Mouse (Mus musculus): ENCODE results near the gene Slc7a5. TPM values are rescaled to one million over a fixed set of nuclear protein-coding genes. Genes with fewer than 3 reads are reported as not detected.

Slc7a5 gene
- polyA plus RNA-seq, 1 experiment: 80.8 TPM

GRCm38 (mm10) chr8:121943716-121944115 lies 36.2 kb upstream of the Slc7a5 start:
- Histone ChIP-seq H3K27ac (ENCODE audit: insufficient read depth, low read length) (no peak overlapping the region), H3K27me3 (ENCODE audit: control insufficient read depth, insufficient read depth, low read length, poor library complexity, severe bottlenecking) (no peaks in the 10 kb centered on the region), H3K9ac (ENCODE audit: low read depth, poor library complexity, severe bottlenecking) (no peak overlapping the region), H3K9me3 (replicated peaks; ENCODE audit: control insufficient read depth, insufficient read depth, low read length, poor library complexity, severe bottlenecking) (no peaks in the 10 kb centered on the region), H3K4me3 (ENCODE audit: low read depth, low read length) (no peak overlapping the region), H3K36me3 (ENCODE audit: control insufficient read depth, insufficient read depth, low read length, poor library complexity, severe bottlenecking) (no peaks in the 10 kb centered on the region), H3K4me1 (ENCODE audit: control insufficient read depth, insufficient read depth, low read length) (peaks cover 5% of the 10 kb centered on the region)
- TF ChIP-seq EP300 (IDR thresholded peaks at IDR 0.05; ENCODE audit: insufficient read depth, low read depth, low read length) (no peak), CTCF (IDR thresholded peaks at IDR 0.05; ENCODE audit: low read depth, low read length) (no peak), POLR2A (IDR thresholded peaks at IDR 0.05; ENCODE audit: insufficient read depth, low read length) (no peak)

- Histone ChIP-seq H3K9me3 (replicated peaks; ENCODE audit: control insufficient read depth, insufficient read depth, low read length, poor library complexity, severe bottlenecking) (no peaks in the 10 kb centered on the region), H3K27ac (ENCODE audit: insufficient read depth, low read length) (no peak overlapping the region), H3K9ac (ENCODE audit: low read depth, poor library complexity, severe bottlenecking) (no peak overlapping the region), H3K36me3 (ENCODE audit: control insufficient read depth, insufficient read depth, low read length, poor library complexity, severe bottlenecking) (no peaks in the 10 kb centered on the region), H3K4me3 (ENCODE audit: low read depth, low read length) (no peak overlapping the region), H3K27me3 (ENCODE audit: control insufficient read depth, insufficient read depth, low read length, poor library complexity, severe bottlenecking) (no peaks in the 10 kb centered on the region), H3K4me1 (ENCODE audit: control insufficient read depth, insufficient read depth, low read length) (peaks cover 3% of the 10 kb centered on the region)
- no peak for TF ChIP-seq POLR2A (IDR thresholded peaks at IDR 0.05; ENCODE audit: insufficient read depth, low read length)
These were observed 35.6 kb upstream of the Slc7a5 start for GRCm38 (mm10) chr8:121943057-121943540.

DNA sequence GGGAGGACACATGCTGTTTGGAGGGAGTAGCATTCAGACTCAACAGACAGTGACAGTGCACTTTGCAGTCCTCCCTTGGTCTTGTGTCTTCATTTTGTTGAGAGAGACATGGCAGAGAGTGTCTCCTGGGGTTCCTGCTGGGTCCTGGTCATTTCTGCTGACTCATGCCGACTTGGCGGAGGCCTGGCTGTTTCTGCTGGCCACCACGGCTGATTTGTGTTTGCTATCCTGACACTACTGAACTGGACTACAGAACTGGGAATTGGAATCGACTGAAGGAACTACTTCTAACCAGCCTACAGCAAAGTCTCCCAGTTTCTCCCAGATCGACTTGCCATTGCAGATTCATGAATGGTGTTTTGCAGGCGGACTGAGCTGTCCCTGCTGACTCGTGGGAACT lies 31.2 kb upstream of the Slc7a5 start:
- no peak overlapping the region for H3K4me3 ChIP-seq (ENCODE audit: low read depth, low read length)
- TF ChIP-seq POLR2A (IDR thresholded peaks at IDR 0.05; ENCODE audit: insufficient read depth, low read length) (no peak), EP300 (IDR thresholded peaks at IDR 0.05; ENCODE audit: insufficient read depth, low read depth, low read length) (peak; percentile 69; the same call in 1 of the 2 replicates)
- no peaks in the 10 kb centered on the region for H3K27me3 ChIP-seq (ENCODE audit: control insufficient read depth, insufficient read depth, low read length, poor library complexity, severe bottlenecking)
- H3K27ac ChIP-seq (ENCODE audit: insufficient read depth, low read length): peak overlapping the region; percentile 22
- H3K9ac ChIP-seq (ENCODE audit: low read depth, poor library complexity, severe bottlenecking): no peak overlapping the region
- H3K36me3 ChIP-seq (ENCODE audit: control insufficient read depth, insufficient read depth, low read length, poor library complexity, severe bottlenecking): no peaks in the 10 kb centered on the region
- H3K9me3 ChIP-seq (replicated peaks; ENCODE audit: control insufficient read depth, insufficient read depth, low read length, poor library complexity, severe bottlenecking): no peaks in the 10 kb centered on the region
- peaks cover 4% of the 10 kb centered on the region for H3K4me1 ChIP-seq (ENCODE audit: control insufficient read depth, insufficient read depth, low read length)

DNA sequence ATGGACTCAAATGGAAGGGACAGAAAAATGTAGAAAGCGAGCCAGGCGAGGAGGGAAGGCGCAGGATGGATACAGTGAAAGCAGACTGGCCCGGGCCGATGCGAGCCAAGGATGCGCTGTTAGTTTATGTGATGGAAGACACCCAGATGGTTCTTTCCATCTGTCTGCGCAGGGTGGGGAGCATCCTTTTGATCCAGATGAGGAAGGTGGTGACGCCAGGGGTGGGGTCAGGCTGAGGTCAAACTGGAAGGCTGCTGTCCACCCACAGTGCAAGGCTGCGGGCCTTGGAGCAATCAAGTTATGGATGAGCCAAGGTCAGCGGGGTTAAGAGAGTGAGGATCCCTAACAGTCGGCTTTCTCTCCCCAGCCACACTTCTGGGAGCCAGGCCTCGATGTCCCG lies 28.9 kb upstream of the Slc7a5 start:
- no peak overlapping the region for H3K4me3 ChIP-seq (ENCODE audit: low read depth, low read length)
- TF ChIP-seq POLR2A (IDR thresholded peaks at IDR 0.05; ENCODE audit: insufficient read depth, low read length): no peak
- no peak for TF ChIP-seq CTCF (IDR thresholded peaks at IDR 0.05; ENCODE audit: low read depth, low read length)
- no peak for TF ChIP-seq EP300 (IDR thresholded peaks at IDR 0.05; ENCODE audit: insufficient read depth, low read depth, low read length)
- no peaks in the 10 kb centered on the region for H3K27me3 ChIP-seq (ENCODE audit: control insufficient read depth, insufficient read depth, low read length, poor library complexity, severe bottlenecking)
- no peaks in the 10 kb centered on the region for H3K9me3 ChIP-seq (replicated peaks; ENCODE audit: control insufficient read depth, insufficient read depth, low read length, poor library complexity, severe bottlenecking)
- no peaks in the 10 kb centered on the region for H3K36me3 ChIP-seq (ENCODE audit: control insufficient read depth, insufficient read depth, low read length, poor library complexity, severe bottlenecking)
- H3K9ac ChIP-seq (ENCODE audit: low read depth, poor library complexity, severe bottlenecking): no peak overlapping the region
- H3K27ac ChIP-seq (ENCODE audit: insufficient read depth, low read length): no peak overlapping the region
- peaks cover 6% of the 10 kb centered on the region for H3K4me1 ChIP-seq (ENCODE audit: control insufficient read depth, insufficient read depth, low read length)

DNA sequence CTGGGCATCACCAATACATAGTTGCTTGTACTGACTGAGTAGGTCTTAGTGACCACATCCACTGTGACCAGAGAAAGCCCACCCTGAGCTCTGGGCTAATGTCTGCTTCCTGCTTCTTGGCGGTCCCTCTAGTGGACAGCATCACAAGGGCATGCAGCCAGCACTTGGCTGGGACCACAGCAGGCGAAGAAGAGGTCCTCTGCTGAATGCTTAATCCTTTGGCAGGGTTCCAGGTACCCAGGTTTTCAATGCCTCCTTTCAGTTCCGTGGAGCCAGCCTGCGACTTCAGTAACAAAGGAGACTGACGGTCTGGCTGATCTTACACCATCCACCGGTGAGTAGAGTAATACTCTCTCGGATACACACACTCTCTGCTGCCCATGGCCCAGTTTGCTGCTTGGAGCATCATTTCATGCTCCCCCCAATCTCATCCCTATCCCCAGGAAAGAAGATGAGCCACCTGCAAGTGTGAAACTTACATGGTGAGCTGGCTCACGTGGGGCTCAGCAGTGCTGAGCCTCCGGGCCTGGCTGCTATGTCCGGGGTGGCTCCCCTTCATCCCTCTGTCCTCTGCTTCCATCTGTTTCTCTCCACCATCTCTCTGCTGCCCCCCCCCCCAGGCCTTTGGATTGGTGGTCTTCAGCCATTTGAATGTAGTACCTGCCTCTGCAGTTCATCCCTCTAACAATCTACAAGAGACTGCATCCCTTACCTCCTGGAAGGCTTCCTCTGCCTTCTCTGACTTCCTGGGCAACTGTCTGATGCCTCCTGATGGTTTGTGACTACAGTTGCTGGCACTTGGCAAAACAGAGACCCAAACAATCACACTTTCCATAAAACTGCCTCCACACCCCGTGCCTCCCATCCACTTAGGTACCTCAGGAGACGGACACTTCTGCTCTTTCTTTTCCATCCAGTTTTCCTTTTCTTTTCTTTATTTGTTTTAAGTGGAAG lies 28.1 kb upstream of the Slc7a5 start:
- H3K27me3 ChIP-seq (ENCODE audit: control insufficient read depth, insufficient read depth, low read length, poor library complexity, severe bottlenecking): no peaks in the 10 kb centered on the region
- H3K9ac ChIP-seq (ENCODE audit: low read depth, poor library complexity, severe bottlenecking): no peak overlapping the region
- TF ChIP-seq POLR2A (IDR thresholded peaks at IDR 0.05; ENCODE audit: insufficient read depth, low read length) (no peak), CTCF (IDR thresholded peaks at IDR 0.05; ENCODE audit: low read depth, low read length) (peak; percentile 27), EP300 (IDR thresholded peaks at IDR 0.05; ENCODE audit: insufficient read depth, low read depth, low read length) (no peak)
- H3K4me1 ChIP-seq (ENCODE audit: control insufficient read depth, insufficient read depth, low read length): peaks cover 6% of the 10 kb centered on the region
- H3K36me3 ChIP-seq (ENCODE audit: control insufficient read depth, insufficient read depth, low read length, poor library complexity, severe bottlenecking): no peaks in the 10 kb centered on the region
- no peaks in the 10 kb centered on the region for H3K9me3 ChIP-seq (replicated peaks; ENCODE audit: control insufficient read depth, insufficient read depth, low read length, poor library complexity, severe bottlenecking)
- H3K4me3 ChIP-seq (ENCODE audit: low read depth, low read length): no peak overlapping the region
- H3K27ac ChIP-seq (ENCODE audit: insufficient read depth, low read length): no peak overlapping the region

DNA sequence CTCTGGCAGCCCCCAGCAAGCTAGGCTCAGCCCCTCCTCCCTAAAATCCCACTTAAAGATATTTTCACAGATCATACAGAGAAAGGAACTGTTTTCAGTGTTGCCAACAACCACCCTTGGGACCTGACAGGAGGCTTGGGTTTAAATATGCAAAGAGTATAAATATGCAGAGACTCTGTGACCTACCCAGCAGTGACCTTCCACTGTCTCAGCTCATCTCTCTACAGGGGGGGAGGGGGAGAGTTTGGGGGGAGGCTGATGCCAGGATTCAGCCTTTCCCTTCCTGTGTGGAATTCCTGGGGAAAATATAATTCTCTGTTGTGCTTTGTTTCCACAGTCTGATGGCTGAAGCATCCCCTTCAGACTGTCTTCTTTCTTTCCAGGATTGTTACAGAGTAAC lies 27.4 kb upstream of the Slc7a5 start:
- no peaks in the 10 kb centered on the region for H3K27me3 ChIP-seq (ENCODE audit: control insufficient read depth, insufficient read depth, low read length, poor library complexity, severe bottlenecking)
- H3K36me3 ChIP-seq (ENCODE audit: control insufficient read depth, insufficient read depth, low read length, poor library complexity, severe bottlenecking): no peaks in the 10 kb centered on the region
- no peaks in the 10 kb centered on the region for H3K9me3 ChIP-seq (replicated peaks; ENCODE audit: control insufficient read depth, insufficient read depth, low read length, poor library complexity, severe bottlenecking)
- no peak overlapping the region for H3K4me3 ChIP-seq (ENCODE audit: low read depth, low read length)
- TF ChIP-seq CTCF (IDR thresholded peaks at IDR 0.05; ENCODE audit: low read depth, low read length): no peak
- no peak for TF ChIP-seq EP300 (IDR thresholded peaks at IDR 0.05; ENCODE audit: insufficient read depth, low read depth, low read length)
- TF ChIP-seq POLR2A (IDR thresholded peaks at IDR 0.05; ENCODE audit: insufficient read depth, low read length): no peak
- no peak overlapping the region; the same call in 1 of the 2 replicates for H3K9ac ChIP-seq (ENCODE audit: low read depth, poor library complexity, severe bottlenecking)
- peaks cover 6% of the 10 kb centered on the region for H3K4me1 ChIP-seq (ENCODE audit: control insufficient read depth, insufficient read depth, low read length)
- H3K27ac ChIP-seq (ENCODE audit: insufficient read depth, low read length): no peak overlapping the region
